Mouse (Mus musculus) T-helper 17 cell (primary cell): ENCODE data around the gene Arhgef3.

Experiments
- in situ Hi-C, 2 experiments: fragments of 300-600 bp; cut with MboI, MseI; formaldehyde crosslinking; loops; 1 replicate in 1 of 2; 2 replicates in 1 of 2; pipeline ENCODE4 v1.15.1; 2025; ENCODE audit warnings: high pct_unique_total_duplicates in 2 of 2

Gene Arhgef3

GRCm38 (mm10) chr14:27158133-27158532, 43.4 kb downstream of the Arhgef3 start:
- in situ Hi-C loops = loop anchor here in 1 of 2 experiments (25.0 kb wide), 1 partner anchor 579 kb away; no protein-coding TSS in a partner anchor

- in situ Hi-C loops = loop anchor here in 1 of 2 experiments (25.0 kb wide), 1 partner anchor 579 kb away; no protein-coding TSS in a partner anchor
These were observed 44.1 kb downstream of the Arhgef3 start for GRCm38 (mm10) chr14:27158782-27159181.

GRCm38 (mm10) chr14:27160762-27161161, 46.1 kb downstream of the Arhgef3 start:
- in situ Hi-C loops = loop anchor here in 1 of 2 experiments (25.0 kb wide), 1 partner anchor 577 kb away; no protein-coding TSS in a partner anchor

- in situ Hi-C loops = loop anchor here in 1 of 2 experiments (25.0 kb wide), 1 partner anchor 573 kb away; no protein-coding TSS in a partner anchor
These were observed 49.9 kb downstream of the Arhgef3 start for GRCm38 (mm10) chr14:27164639-27165038.

GRCm38 (mm10) chr14:27166751-27167150, 52.1 kb downstream of the Arhgef3 start:
- in situ Hi-C loops = loop anchor here in 1 of 2 experiments (25.0 kb wide), 1 partner anchor 571 kb away; no protein-coding TSS in a partner anchor

DNA sequence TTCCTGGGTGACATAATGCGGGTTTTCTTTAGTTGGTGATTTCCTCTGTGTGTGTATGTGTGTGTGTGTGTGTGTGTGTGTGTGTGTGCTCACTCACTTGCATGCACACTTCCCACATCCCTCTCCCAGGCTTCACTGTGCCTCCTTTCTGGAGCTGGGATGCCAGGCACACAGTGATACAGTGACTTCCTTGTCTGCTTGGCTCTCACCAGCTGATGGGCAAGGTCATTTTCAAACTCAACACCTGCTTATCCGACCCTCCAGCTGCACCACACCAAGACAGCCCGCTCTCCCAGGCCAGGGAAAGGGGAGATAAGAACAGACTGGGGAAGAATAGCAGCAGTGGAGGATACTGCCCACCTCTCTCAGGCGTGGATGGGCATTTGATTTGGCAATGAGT, 52.5 kb downstream of the Arhgef3 start:
- in situ Hi-C loops = loop anchor here in 1 of 2 experiments (25.0 kb wide), 1 partner anchor 570 kb away; no protein-coding TSS in a partner anchor

GRCm38 (mm10) chr14:27168387-27168786, 53.7 kb downstream of the Arhgef3 start:
- in situ Hi-C loops = loop anchor here in 1 of 2 experiments (25.0 kb wide), 1 partner anchor 569 kb away; no protein-coding TSS in a partner anchor

GRCm38 (mm10) chr14:27169287-27169686, 54.6 kb downstream of the Arhgef3 start:
- in situ Hi-C loops = loop anchor here in 1 of 2 experiments (25.0 kb wide), 1 partner anchor 568 kb away; no protein-coding TSS in a partner anchor

GRCm38 (mm10) chr14:27170421-27170820, 55.7 kb downstream of the Arhgef3 start:
- in situ Hi-C loops = loop anchor here in 1 of 2 experiments (25.0 kb wide), 1 partner anchor 567 kb away; no protein-coding TSS in a partner anchor

GRCm38 (mm10) chr14:27171175-27171830, 56.6 kb downstream of the Arhgef3 start:
- in situ Hi-C loops = loop anchor here in 1 of 2 experiments (25.0 kb wide), 1 partner anchor 566 kb away; no protein-coding TSS in a partner anchor

GRCm38 (mm10) chr14:27173178-27173803, 58.6 kb downstream of the Arhgef3 start:
- in situ Hi-C loops = loop anchor here in 1 of 2 experiments (25.0 kb wide), 1 partner anchor 564 kb away; no protein-coding TSS in a partner anchor

GRCm38 (mm10) chr14:27174188-27174786, 59.6 kb downstream of the Arhgef3 start:
- in situ Hi-C loops = loop anchor here in 1 of 2 experiments (25.0 kb wide), 1 partner anchor 563 kb away; no protein-coding TSS in a partner anchor

- in situ Hi-C loops = loop anchor here in 1 of 2 experiments (25.0 kb wide), 1 partner anchor 562 kb away; no protein-coding TSS in a partner anchor
These were observed 60.2 kb downstream of the Arhgef3 start for GRCm38 (mm10) chr14:27174831-27175301.

GRCm38 (mm10) chr14:27175343-27175742, 60.6 kb downstream of the Arhgef3 start:
- in situ Hi-C loops = no loop called here

DNA sequence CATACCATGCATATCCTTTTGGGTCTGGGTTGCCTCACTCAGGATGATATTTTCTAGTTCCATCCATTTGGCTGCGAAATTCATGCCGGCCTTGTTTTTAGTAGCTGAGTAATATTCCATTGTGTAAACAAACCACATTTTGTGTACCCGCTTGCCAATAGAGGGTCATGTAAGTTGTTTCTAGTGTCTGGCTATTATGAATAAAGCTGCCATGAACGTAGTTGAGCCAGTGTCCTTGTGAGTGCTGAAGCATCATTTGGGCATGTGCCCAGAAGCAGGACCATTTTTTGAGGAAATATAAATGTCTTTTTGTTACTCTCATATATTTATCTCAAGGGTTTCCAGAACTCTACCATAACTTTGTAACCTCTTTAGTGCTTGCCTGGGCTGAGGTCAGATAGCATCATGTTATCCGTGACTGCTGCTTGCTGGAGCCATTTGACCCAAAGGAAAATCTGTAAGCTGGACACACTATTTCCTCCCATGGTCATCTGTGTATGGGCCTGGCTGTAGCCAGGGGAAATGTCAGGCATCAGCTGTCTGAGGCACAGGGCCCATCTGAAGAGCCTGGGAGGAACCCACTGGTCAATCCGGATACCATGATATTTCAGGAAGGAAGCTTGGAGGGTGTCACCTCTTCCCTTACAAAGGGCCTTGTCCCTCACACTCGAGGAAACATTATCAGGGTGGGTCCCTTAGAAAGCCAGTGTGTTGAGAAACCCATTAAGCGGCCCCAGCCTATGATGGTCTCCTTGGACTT, 63.3 kb downstream of the Arhgef3 start:
- in situ Hi-C loops = no loop called here

GRCm38 (mm10) chr14:27178560-27178920, 63.8 kb downstream of the Arhgef3 start:
- in situ Hi-C loops = no loop called here

DNA sequence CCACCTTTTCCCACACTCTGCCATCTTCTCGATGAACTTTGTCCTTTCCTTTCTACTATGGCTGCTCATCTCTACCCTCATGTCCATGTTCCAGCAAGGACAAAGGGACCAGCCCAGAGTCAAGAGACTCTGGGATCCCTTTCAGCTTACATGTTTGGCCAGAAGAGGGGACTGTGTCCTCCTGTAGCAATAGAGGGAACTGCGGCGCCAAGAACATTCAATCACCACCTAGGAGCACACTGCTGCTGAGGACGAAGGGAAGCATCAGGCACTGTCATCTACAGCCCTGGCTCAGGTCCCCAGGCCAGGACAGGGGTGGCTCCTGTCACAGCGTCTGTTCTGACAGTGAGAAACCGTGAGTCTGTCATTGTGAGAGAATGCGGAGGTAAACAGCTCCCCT, 65.1 kb downstream of the Arhgef3 start:
- in situ Hi-C loops = no loop called here

DNA sequence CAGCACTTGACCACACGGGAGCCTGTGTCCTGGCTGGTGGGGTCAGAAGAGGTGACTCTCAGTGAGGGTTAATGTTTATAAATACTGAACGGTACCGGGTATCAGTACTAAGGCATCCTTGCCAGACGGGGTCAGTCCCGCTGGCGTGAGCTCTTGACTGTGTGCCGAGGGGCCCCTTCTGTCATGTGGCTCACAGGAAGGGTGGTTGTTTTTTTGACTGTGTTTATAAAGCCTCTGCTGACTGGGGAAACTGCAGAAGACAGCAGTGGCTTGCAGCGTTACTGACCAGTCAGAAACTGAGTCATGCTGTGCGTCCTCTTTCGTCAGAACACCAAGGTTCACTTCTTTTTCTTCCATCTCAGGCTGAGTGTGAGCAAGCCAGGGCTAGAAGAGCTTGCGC, 67.4 kb downstream of the Arhgef3 start:
- in situ Hi-C loops = no loop called here

DNA sequence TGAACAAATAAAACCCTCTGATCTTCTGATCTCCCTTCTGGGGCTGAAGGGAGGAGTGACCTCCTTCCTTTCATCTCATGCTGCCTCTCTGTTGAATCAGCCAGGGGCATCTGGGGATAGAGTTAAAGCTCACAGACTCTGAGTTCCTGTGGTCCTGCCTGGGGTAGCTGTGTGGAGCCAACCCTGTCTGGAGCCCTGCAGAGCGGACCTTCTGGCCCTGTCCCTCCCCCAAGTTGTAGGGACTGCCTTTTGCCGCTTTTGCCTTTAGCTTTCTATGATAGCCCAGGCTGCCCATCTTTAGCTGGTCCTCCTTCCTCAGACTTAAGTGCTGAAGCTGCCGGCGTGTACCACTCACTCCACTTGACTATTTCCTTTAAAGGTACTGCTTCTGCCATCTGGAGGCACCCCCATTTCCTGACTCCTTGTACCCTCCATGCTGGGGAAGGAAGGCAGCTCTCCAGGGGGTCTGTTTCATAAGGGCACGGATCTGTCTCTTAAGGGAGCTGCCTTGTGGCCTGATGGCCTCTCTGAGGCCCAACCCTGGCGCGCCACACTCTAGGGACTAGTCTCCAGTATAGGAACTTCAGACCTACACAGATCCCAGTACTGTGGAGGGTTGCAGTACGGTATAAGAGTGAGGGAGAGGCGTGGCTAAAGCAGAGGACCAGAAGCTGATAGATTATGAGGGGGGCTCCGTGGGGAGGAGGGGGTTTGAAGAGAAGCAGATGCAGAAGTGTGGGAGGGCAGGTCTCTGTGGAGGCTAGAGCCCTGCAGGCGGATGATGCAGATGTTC, 68.1 kb downstream of the Arhgef3 start:
- in situ Hi-C loops = no loop called here
